Mouse (Mus musculus): ENCODE results near the gene Atp6v1e2. TPM values are rescaled to one million over a fixed set of nuclear protein-coding genes. Genes with fewer than 3 reads are reported as not detected.

The Atp6v1e2 gene
- polyA plus RNA-seq, 1 experiment from 2014 or later: not detected

DNA sequence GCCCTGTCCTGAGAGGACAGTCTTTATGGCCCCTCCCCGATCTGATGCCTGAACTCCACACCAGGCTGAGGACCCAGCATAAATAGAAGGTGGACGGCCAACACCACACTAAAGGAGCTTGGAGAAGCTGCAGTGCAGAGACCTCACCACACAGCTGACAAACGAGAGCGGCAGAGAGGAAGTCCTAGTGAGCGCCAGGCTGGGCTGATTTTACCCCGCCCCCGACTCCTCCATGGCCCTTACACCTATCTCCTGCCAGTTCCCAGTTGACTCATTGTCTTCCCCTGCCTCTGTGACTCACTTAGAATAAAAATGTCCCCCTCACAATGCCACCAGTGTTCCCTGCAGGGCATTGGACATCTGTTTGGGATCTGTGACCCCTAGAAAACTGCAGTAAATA is 44.1 kb downstream of the Atp6v1e2 start:
- ATAC-seq (ENCODE audit: low read depth): 0 out of 2 replicates have a peak, but pooled peaks have one; percentile 22

DNA sequence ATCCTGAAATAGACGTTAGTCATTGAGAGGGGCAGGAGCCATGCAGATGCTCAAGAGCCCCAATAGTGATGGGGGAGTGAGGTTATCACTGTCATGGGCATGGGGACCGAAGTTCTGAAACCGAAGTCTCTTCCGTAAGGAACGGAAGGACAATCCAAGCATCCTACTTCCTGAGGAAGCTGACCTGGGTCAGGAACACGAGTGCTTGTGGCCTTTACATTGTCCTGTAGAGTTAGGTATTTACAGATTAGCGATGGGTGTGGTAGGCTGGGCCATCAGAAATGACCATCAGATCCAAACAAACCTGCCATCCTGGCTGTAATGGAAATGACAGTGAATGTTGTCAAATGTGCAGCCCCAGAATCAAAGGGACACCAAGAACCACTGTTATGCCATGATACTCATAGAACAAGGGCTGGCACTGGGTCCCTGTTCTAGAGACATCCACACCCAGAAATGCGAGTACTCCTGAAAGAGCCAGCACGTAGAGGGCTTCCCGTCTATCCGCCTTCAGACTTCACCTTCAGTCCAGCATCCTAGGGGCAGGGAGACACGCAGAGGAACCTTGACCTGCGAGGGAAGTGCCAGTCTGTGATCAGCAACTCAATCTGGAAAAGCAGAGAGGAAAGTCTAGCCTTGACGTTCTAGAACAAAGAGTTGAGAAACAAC is 45.2 kb downstream of the Atp6v1e2 start:
- no peak overlapping the region for H3K4me2 ChIP-seq (ENCODE audit: low read depth, low read length)
- ATAC-seq (ENCODE audit: low read depth): no peak
- no peaks in the 10 kb centered on the region for H3K9me3 ChIP-seq (ENCODE audit: control insufficient read depth, low read length)
- H3K4me3 ChIP-seq (ENCODE audit: low read length): no peak overlapping the region
- 0 out of 2 replicates have a peak, but pooled peaks cover 2% of the 10 kb centered on the region for H3K27me3 ChIP-seq (ENCODE audit: control insufficient read depth, insufficient read depth, low read depth, low read length)
- H3K4me1 ChIP-seq (replicated peaks; ENCODE audit: control insufficient read depth, insufficient read depth, low read length): peaks cover 16% of the 10 kb centered on the region
- 84% methylated on average over 14 of the region's 14 CpGs for WGBS
- H3K36me3 ChIP-seq (ENCODE audit: control insufficient read depth, insufficient read depth, low read length): no peaks in the 10 kb centered on the region
- H3K27ac ChIP-seq (ENCODE audit: low read length): no peak overlapping the region
- H3K9ac ChIP-seq (ENCODE audit: low read length): no peak overlapping the region

More for the DNA sequence above, 44.1 kb downstream of the Atp6v1e2 start:
- H3K27me3 ChIP-seq (ENCODE audit: control insufficient read depth, insufficient read depth, low read depth, low read length): 0 out of 2 replicates have a peak, but pooled peaks cover 2% of the 10 kb centered on the region
- H3K36me3 ChIP-seq (ENCODE audit: control insufficient read depth, insufficient read depth, low read length): no peaks in the 10 kb centered on the region
- no peak overlapping the region for H3K9ac ChIP-seq (ENCODE audit: low read length)
- H3K4me1 ChIP-seq (replicated peaks; ENCODE audit: control insufficient read depth, insufficient read depth, low read length): peaks cover 16% of the 10 kb centered on the region
- H3K4me2 ChIP-seq (ENCODE audit: low read depth, low read length): no peak overlapping the region
- no peak overlapping the region for H3K27ac ChIP-seq (ENCODE audit: low read length)
- H3K9me3 ChIP-seq (ENCODE audit: control insufficient read depth, low read length): no peaks in the 10 kb centered on the region
- H3K4me3 ChIP-seq (ENCODE audit: low read length): no peak overlapping the region
- 27% methylated on average over 7 of the region's 7 CpGs for WGBS

DNA sequence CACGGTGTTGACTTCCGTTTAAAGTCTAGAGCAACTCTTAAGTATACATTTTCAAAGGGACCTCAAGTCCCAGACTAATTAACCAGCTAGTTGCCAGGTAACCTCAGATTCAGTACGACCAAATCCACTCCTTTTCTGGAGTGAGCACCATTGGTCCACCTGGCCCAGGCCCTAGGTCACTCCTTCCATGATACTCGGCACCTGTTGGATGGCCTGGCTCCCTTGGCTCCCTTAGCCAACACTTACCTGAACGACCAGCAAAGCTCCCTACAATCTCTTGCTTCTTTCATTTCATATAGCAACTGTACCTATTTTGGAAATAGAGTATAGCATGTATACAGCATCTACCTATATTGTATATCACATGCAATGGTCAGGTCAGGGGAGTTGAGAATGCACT is 47.1 kb downstream of the Atp6v1e2 start:
- ATAC-seq (ENCODE audit: low read depth): no peak
- Histone ChIP-seq H3K36me3 (ENCODE audit: control insufficient read depth, insufficient read depth, low read length) (no peaks in the 10 kb centered on the region), H3K4me1 (replicated peaks; ENCODE audit: control insufficient read depth, insufficient read depth, low read length) (peaks cover 13% of the 10 kb centered on the region), H3K9ac (ENCODE audit: low read length) (no peak overlapping the region), H3K27me3 (ENCODE audit: control insufficient read depth, insufficient read depth, low read depth, low read length) (no peaks in the 10 kb centered on the region), H3K4me2 (ENCODE audit: low read depth, low read length) (no peak overlapping the region), H3K4me3 (ENCODE audit: low read length) (no peak overlapping the region), H3K27ac (ENCODE audit: low read length) (no peak overlapping the region), H3K9me3 (ENCODE audit: control insufficient read depth, low read length) (no peaks in the 10 kb centered on the region)
- 52% methylated on average over 5 of the region's 5 CpGs for WGBS

- H3K9ac ChIP-seq (ENCODE audit: low read length): no peak overlapping the region
- no peak overlapping the region for H3K4me3 ChIP-seq (ENCODE audit: low read length)
- no peak for ATAC-seq (ENCODE audit: low read depth)
- H3K27me3 ChIP-seq (ENCODE audit: control insufficient read depth, insufficient read depth, low read depth, low read length): no peaks in the 10 kb centered on the region
- H3K4me1 ChIP-seq (replicated peaks; ENCODE audit: control insufficient read depth, insufficient read depth, low read length): peaks cover 6% of the 10 kb centered on the region
- H3K27ac ChIP-seq (ENCODE audit: low read length): no peak overlapping the region
- H3K4me2 ChIP-seq (ENCODE audit: low read depth, low read length): no peak overlapping the region
- no peaks in the 10 kb centered on the region for H3K36me3 ChIP-seq (ENCODE audit: control insufficient read depth, insufficient read depth, low read length)
- 76% methylated on average over 5 of the region's 5 CpGs for WGBS
- H3K9me3 ChIP-seq (ENCODE audit: control insufficient read depth, low read length): no peaks in the 10 kb centered on the region
These were observed 47.9 kb downstream of the Atp6v1e2 start for GRCm38 (mm10) chr17:86899821-86900220.

DNA sequence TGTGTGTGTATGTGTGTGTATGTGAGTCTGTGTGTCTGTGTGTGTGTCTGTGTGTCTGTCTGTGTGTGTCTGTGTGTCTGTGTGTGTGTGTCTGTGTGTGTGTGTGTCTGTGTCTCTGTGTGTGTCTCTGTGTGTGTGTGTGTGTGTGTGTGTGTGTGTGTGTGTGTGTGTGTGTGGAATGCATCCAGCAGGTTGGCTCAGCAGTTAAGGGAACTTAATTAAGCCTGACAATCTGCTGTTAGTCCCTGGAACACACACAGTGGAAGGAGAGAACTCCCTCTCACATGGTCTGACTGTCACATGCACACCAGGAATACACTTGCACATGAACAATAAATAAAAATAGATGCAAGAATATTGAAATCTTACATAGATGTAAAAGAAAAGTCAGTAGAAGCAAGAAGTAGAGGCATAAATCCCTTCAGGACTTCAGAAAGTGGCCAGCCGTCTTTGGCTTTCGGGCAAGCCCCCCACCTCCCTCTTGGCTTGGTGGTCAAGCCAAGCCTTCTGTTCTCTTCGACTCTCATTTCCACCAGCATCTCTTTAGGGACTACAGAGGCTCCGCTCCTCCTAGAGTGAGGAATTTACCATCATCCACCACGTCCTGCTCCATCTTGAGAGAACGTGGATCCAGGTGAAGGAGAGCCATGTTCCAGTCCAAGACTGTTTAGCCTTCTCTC is 50.1 kb downstream of the Atp6v1e2 start:
- Histone ChIP-seq H3K4me1 (replicated peaks; ENCODE audit: control insufficient read depth, insufficient read depth, low read length) (no peaks in the 10 kb centered on the region), H3K9ac (ENCODE audit: low read length) (no peak overlapping the region), H3K9me3 (ENCODE audit: control insufficient read depth, low read length) (no peaks in the 10 kb centered on the region), H3K4me3 (ENCODE audit: low read length) (no peak overlapping the region), H3K4me2 (ENCODE audit: low read depth, low read length) (no peak overlapping the region), H3K36me3 (ENCODE audit: control insufficient read depth, insufficient read depth, low read length) (no peaks in the 10 kb centered on the region), H3K27ac (ENCODE audit: low read length) (no peak overlapping the region), H3K27me3 (ENCODE audit: control insufficient read depth, insufficient read depth, low read depth, low read length) (no peaks in the 10 kb centered on the region)
- ATAC-seq (ENCODE audit: low read depth): no peak
- 91% methylated on average over 6 of the region's 6 CpGs for WGBS

DNA sequence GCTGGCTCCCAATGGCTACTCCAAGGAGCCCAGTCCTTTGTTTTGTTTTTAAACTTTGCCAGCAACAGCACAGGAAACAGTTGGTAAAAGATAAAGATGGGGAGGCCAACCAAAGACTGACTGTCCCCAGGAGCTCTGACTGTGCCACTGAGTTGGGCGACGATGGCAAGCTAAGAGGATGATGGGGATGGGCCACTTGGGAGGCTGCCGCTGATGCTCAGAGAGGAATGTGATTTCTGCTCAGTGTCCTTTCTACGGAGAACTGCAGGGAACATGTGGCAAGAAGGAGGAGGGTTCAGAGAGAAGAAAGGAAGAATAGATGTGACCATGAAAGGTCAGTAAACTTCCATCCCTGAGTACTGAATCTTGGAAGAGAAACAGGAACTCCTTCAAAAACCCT is 52.5 kb downstream of the Atp6v1e2 start:
- no peak for ATAC-seq (ENCODE audit: low read depth)
- Histone ChIP-seq H3K36me3 (ENCODE audit: control insufficient read depth, insufficient read depth, low read length) (no peaks in the 10 kb centered on the region), H3K27me3 (ENCODE audit: control insufficient read depth, insufficient read depth, low read depth, low read length) (no peaks in the 10 kb centered on the region), H3K27ac (ENCODE audit: low read length) (no peak overlapping the region), H3K9ac (ENCODE audit: low read length) (no peak overlapping the region), H3K4me2 (ENCODE audit: low read depth, low read length) (no peak overlapping the region), H3K9me3 (ENCODE audit: control insufficient read depth, low read length) (no peaks in the 10 kb centered on the region), H3K4me3 (ENCODE audit: low read length) (no peak overlapping the region), H3K4me1 (replicated peaks; ENCODE audit: control insufficient read depth, insufficient read depth, low read length) (no peaks in the 10 kb centered on the region)
- WGBS: 83% methylated on average over 4 of the region's 4 CpGs

Other genes with a start within 250 kb of the Atp6v1e2 start
- gene Epas1, start 194.2 kb downstream of the Atp6v1e2 start, polyA plus RNA-seq (2015; fragmentation: Nextera tagmentation; extraction: Ambion mirVana): 13.7 and 14.5 TPM in 2 replicates
- not detected in 2 replicates for gene Tmem247, start 30.5 kb downstream of the Atp6v1e2 start, polyA plus RNA-seq (2015; fragmentation: Nextera tagmentation; extraction: Ambion mirVana)
- gene Rhoq, start 15.2 kb upstream of the Atp6v1e2 start, polyA plus RNA-seq (2015; fragmentation: Nextera tagmentation; extraction: Ambion mirVana): 10.3 and 11.2 TPM in 2 replicates
- gene Pigf, start 77.5 kb upstream of the Atp6v1e2 start, polyA plus RNA-seq (2015; fragmentation: Nextera tagmentation; extraction: Ambion mirVana): 30.5 and 31.0 TPM in 2 replicates
- 133 and 138 TPM in 2 replicates for gene Cript, start 77.7 kb upstream of the Atp6v1e2 start, polyA plus RNA-seq (2015; fragmentation: Nextera tagmentation; extraction: Ambion mirVana)
- 10.5 and 11.6 TPM in 2 replicates for gene Socs5, start 159.8 kb upstream of the Atp6v1e2 start, polyA plus RNA-seq (2015; fragmentation: Nextera tagmentation; extraction: Ambion mirVana)